Mouse (Mus musculus): Measurements from ENCODE around the gene Tram2.

GRCm38 (mm10) chr1:21031650-21032049 is 47.4 kb downstream of the Tram2 start:
- no peak for TF ChIP-seq CTCF (IDR thresholded peaks at IDR 0.05; ENCODE audit: extremely low read depth, insufficient read depth, low read length)
- no peak for TF ChIP-seq POLR2A (IDR thresholded peaks at IDR 0.05; ENCODE audit: extremely low read depth, insufficient read depth, low read length)
